Mouse (Mus musculus) frontal cortex, postnatal 10 days (tissue): ENCODE data around the gene Tmem121b.

Source experiments
- DNase-seq, 2 experiments: peaks; one replicate each; pipeline ENCODE4 v3.0.0; 2022; ENCODE audit warnings: low spot score in 2 of 2, mixed read lengths in 1 of 2

Gene Tmem121b

GRCm38 (mm10) chr6:120466609-120467329 lies 26.8 kb downstream of the Tmem121b start:
- no peak for DNase-seq

GRCm38 (mm10) chr6:120465393-120465792 lies 28.2 kb downstream of the Tmem121b start:
- DNase-seq, result no peak

GRCm38 (mm10) chr6:120464406-120464939 lies 29.1 kb downstream of the Tmem121b start:
- DNase-seq, result no peak

- DNase-seq, result no peak
Measured at GRCm38 (mm10) chr6:120463884-120464283, 29.7 kb downstream of the Tmem121b start.

GRCm38 (mm10) chr6:120463086-120463871 lies 30.3 kb downstream of the Tmem121b start, which contains the start of gene Il17ra:
Gene Il17ra (plus strand): TSS chr6:120463247.
- peak in 1 of 2 experiments; percentile 43 for DNase-seq

GRCm38 (mm10) chr6:120462251-120462650 lies 31.4 kb downstream of the Tmem121b start:
- no peak for DNase-seq

GRCm38 (mm10) chr6:120461217-120461616 lies 32.4 kb downstream of the Tmem121b start:
- DNase-seq, result no peak

- no peak for DNase-seq
Measured at GRCm38 (mm10) chr6:120457751-120458150, 35.9 kb downstream of the Tmem121b start.

GRCm38 (mm10) chr6:120457074-120457473 lies 36.5 kb downstream of the Tmem121b start:
- DNase-seq, result no peak

GRCm38 (mm10) chr6:120454627-120455077 lies 39.0 kb downstream of the Tmem121b start:
- DNase-seq, result no peak

- no peak for DNase-seq
Measured at GRCm38 (mm10) chr6:120453556-120453955, 40.1 kb downstream of the Tmem121b start.

- no peak for DNase-seq
Measured at GRCm38 (mm10) chr6:120453103-120453445, 40.5 kb downstream of the Tmem121b start.

GRCm38 (mm10) chr6:120452384-120453102 lies 41.1 kb downstream of the Tmem121b start:
- no peak for DNase-seq

- DNase-seq, result no peak
Measured at GRCm38 (mm10) chr6:120450208-120450607, 43.4 kb downstream of the Tmem121b start.

GRCm38 (mm10) chr6:120443363-120444355 lies 49.9 kb downstream of the Tmem121b start:
- DNase-seq, result no peak

- no peak for DNase-seq
Measured at GRCm38 (mm10) chr6:120442171-120442749, 51.3 kb downstream of the Tmem121b start.
